In genomic region chr17:36943691-36944090, GRCm38 (mm10) we compare ENCODE assay signal across 8 mouse cellular contexts. TPM values are rescaled to one million over a fixed set of nuclear protein-coding genes. Genes with fewer than 3 reads are reported as not detected.
DNase-seq lines count a peak whose midpoint lies in the region; ATAC-seq lines count a peak whose summit lies in the region.
"Had no signal": no experiment of that assay in that cellular context is flagged by ENCODE, and none has a peak within 500 bp of the region (broad histone marks: within the 10 kb centered on the region; RNA-seq: fewer than 3 reads in every experiment).

No protein-coding gene starts in this region.

- no peak for ATAC-seq in kidney, embryonic 15.5 days (replicated peaks; ENCODE audit: low FRiP score)
- no peak for ATAC-seq in forebrain, embryonic 14.5 days
- ATAC-seq in midbrain, embryonic 12.5 days (ENCODE audit: low FRiP score, low read depth), result no peak
- ATAC-seq: Patski had no signal

- peaks cover 4% of the 10 kb centered on the region for H3K36me3 ChIP-seq in kidney, embryonic 15.5 days
- peaks cover 5% of the 10 kb centered on the region for H3K36me3 ChIP-seq in embryonic facial prominence, embryonic 10.5 days (replicated peaks)
- peaks cover 6% of the 10 kb centered on the region; the same call in 1 of the 2 replicates for H3K36me3 ChIP-seq in forebrain, embryonic 14.5 days (ENCODE audit: control insufficient read depth, insufficient read depth, low read length)
- peaks cover under 1% of the 10 kb centered on the region for H3K36me3 ChIP-seq in midbrain, embryonic 12.5 days

- peaks cover 74% of the 10 kb centered on the region for H3K27me3 ChIP-seq in kidney, embryonic 15.5 days
- peaks cover 88% of the 10 kb centered on the region for H3K27me3 ChIP-seq in embryonic facial prominence, embryonic 10.5 days (replicated peaks; ENCODE audit: low read depth, poor library complexity, severe bottlenecking)
- peaks cover 25% of the 10 kb centered on the region for H3K27me3 ChIP-seq in forebrain, embryonic 14.5 days (replicated peaks; ENCODE audit: control insufficient read depth, insufficient read depth, low read length)
- peaks cover 67% of the 10 kb centered on the region for H3K27me3 ChIP-seq in midbrain, embryonic 12.5 days
- H3K27me3 ChIP-seq: Patski had no signal

- peak overlapping the region; percentile 77 for H3K4me2 ChIP-seq in kidney, embryonic 15.5 days
- no peak overlapping the region for H3K4me2 ChIP-seq in forebrain, embryonic 14.5 days (ENCODE audit: low read length)
- H3K4me2 ChIP-seq in midbrain, embryonic 12.5 days (replicated peaks), result peak overlapping the region; percentile 55; the same call in 1 of the 2 replicates

- H3K4me3 ChIP-seq in kidney, embryonic 15.5 days (replicated peaks), result peak overlapping the region; percentile 46; the same call in 1 of the 2 replicates
- H3K4me3 ChIP-seq in embryonic facial prominence, embryonic 10.5 days, result peak overlapping the region; percentile 51; the same call in 1 of the 2 replicates
- H3K4me3 ChIP-seq in forebrain, embryonic 14.5 days (ENCODE audit: low read depth, low read length), result peak overlapping the region; percentile 31; the same call in 1 of the 2 replicates
- no peak overlapping the region for H3K4me3 ChIP-seq in midbrain, embryonic 12.5 days

- WGBS in kidney, embryonic 15.5 days, result 1% methylated on average over 5 of the region's 5 CpGs
- 28% methylated on average over 5 of the region's 5 CpGs for WGBS in embryonic facial prominence, embryonic 10.5 days
- WGBS in forebrain, embryonic 14.5 days, result 23% methylated on average over 5 of the region's 5 CpGs
- WGBS in midbrain, embryonic 12.5 days, result 30% methylated on average over 5 of the region's 5 CpGs

- DNase-seq in kidney, adult 18-20 months, result no peak
- peak; percentile 12 for DNase-seq in embryonic facial prominence, embryonic 10.5 days (ENCODE audit: low spot score)
- no peak for DNase-seq in forebrain, embryonic 14.5 days (ENCODE audit: low spot score)
- no peak for DNase-seq in testis, postnatal 14 days (ENCODE audit: low spot score)
- no peak for DNase-seq in gastrocnemius, postnatal 4 days (ENCODE audit: low spot score in 2 of 2)

- H3K27ac ChIP-seq in kidney, embryonic 15.5 days, result no peak overlapping the region
- no peak overlapping the region for H3K27ac ChIP-seq in embryonic facial prominence, embryonic 10.5 days (replicated peaks)
- no peak overlapping the region for H3K27ac ChIP-seq in forebrain, embryonic 14.5 days (ENCODE audit: low read depth, low read length)
- no peak overlapping the region for H3K27ac ChIP-seq in midbrain, embryonic 12.5 days (replicated peaks)

- peaks cover 38% of the 10 kb centered on the region for H3K4me1 ChIP-seq in kidney, embryonic 15.5 days
- peaks cover 31% of the 10 kb centered on the region for H3K4me1 ChIP-seq in embryonic facial prominence, embryonic 10.5 days
- peaks cover 5% of the 10 kb centered on the region for H3K4me1 ChIP-seq in forebrain, embryonic 14.5 days (ENCODE audit: control insufficient read depth, insufficient read depth, low read length)
- H3K4me1 ChIP-seq in midbrain, embryonic 12.5 days, result peaks cover 16% of the 10 kb centered on the region

- no peak overlapping the region for H3K9ac ChIP-seq in kidney, embryonic 15.5 days
- H3K9ac ChIP-seq in forebrain, embryonic 14.5 days (ENCODE audit: low read length), result no peak overlapping the region
- H3K9ac ChIP-seq in midbrain, embryonic 12.5 days (replicated peaks), result no peak overlapping the region

- no peaks in the 10 kb centered on the region for H3K9me3 ChIP-seq in kidney, embryonic 15.5 days (replicated peaks)
- H3K9me3 ChIP-seq in embryonic facial prominence, embryonic 10.5 days, result no peaks in the 10 kb centered on the region
- no peaks in the 10 kb centered on the region for H3K9me3 ChIP-seq in forebrain, embryonic 14.5 days (replicated peaks; ENCODE audit: control insufficient read depth, low read length)
- H3K9me3 ChIP-seq in midbrain, embryonic 12.5 days, result no peaks in the 10 kb centered on the region

RNA-seq across cellular contexts. Expression of gene Rnf39, which starts 1.0 kb away (rescaled TPM):
- polyA plus RNA-seq in kidney, embryonic 15.5 days (2015; fragmentation: Nextera tagmentation; extraction: Ambion mirVana), result 0.13 and 0.53 TPM in 2 replicates
- not detected in 2 replicates for polyA plus RNA-seq in embryonic facial prominence, embryonic 10.5 days (2016; fragmentation: Nextera tagmentation; extraction: Ambion mirVana)
- polyA plus RNA-seq in forebrain, embryonic 14.5 days (2014; fragmentation: Nextera tagmentation; extraction: Ambion mirVana), result 0.24 and 0.75 TPM in 2 replicates
- 0.63 TPM in 2 replicates for polyA plus RNA-seq in midbrain, embryonic 12.5 days (2016; fragmentation: Nextera tagmentation; extraction: Ambion mirVana)
- total RNA-seq in gastrocnemius, postnatal 4 days (2021), result under 1 TPM in 1 of 2 experiments, not detected in 1; 0.29 TPM

RNA-seq across cellular contexts. Expression of gene Ppp1r11, which starts 7.8 kb away (rescaled TPM):
- 115 and 127 TPM in 2 replicates for polyA plus RNA-seq in kidney, embryonic 15.5 days (2015; fragmentation: Nextera tagmentation; extraction: Ambion mirVana)
- polyA plus RNA-seq in embryonic facial prominence, embryonic 10.5 days (2016; fragmentation: Nextera tagmentation; extraction: Ambion mirVana), result 151 and 153 TPM in 2 replicates
- polyA plus RNA-seq in forebrain, embryonic 14.5 days (2014; fragmentation: Nextera tagmentation; extraction: Ambion mirVana), result 188 and 228 TPM in 2 replicates
- polyA plus RNA-seq in midbrain, embryonic 12.5 days (2016; fragmentation: Nextera tagmentation; extraction: Ambion mirVana), result 143 and 153 TPM in 2 replicates
- 10 to 100 TPM; 66.6 to 72.8 TPM for total RNA-seq in gastrocnemius, postnatal 4 days (2021)

RNA-seq across cellular contexts. Expression of gene Znrd1, which starts 14.7 kb away (rescaled TPM):
- polyA plus RNA-seq in kidney, embryonic 15.5 days (2015; fragmentation: Nextera tagmentation; extraction: Ambion mirVana), result 93.2 and 95.6 TPM in 2 replicates
- 95.1 and 100 TPM in 2 replicates for polyA plus RNA-seq in embryonic facial prominence, embryonic 10.5 days (2016; fragmentation: Nextera tagmentation; extraction: Ambion mirVana)
- 78.3 and 87.9 TPM in 2 replicates for polyA plus RNA-seq in forebrain, embryonic 14.5 days (2014; fragmentation: Nextera tagmentation; extraction: Ambion mirVana)
- 75.9 and 78.4 TPM in 2 replicates for polyA plus RNA-seq in midbrain, embryonic 12.5 days (2016; fragmentation: Nextera tagmentation; extraction: Ambion mirVana)
- total RNA-seq in gastrocnemius, postnatal 4 days (2021), result 10 to 100 TPM; 29.2 to 32.9 TPM

RNA-seq across cellular contexts. Expression of gene Znrd1as, which starts 14.7 kb away (rescaled TPM):
- polyA plus RNA-seq in kidney, embryonic 15.5 days (2015; fragmentation: Nextera tagmentation; extraction: Ambion mirVana), result 6.6 and 6.7 TPM in 2 replicates
- polyA plus RNA-seq in embryonic facial prominence, embryonic 10.5 days (2016; fragmentation: Nextera tagmentation; extraction: Ambion mirVana), result 7.2 and 9.7 TPM in 2 replicates
- 5.5 and 6.3 TPM in 2 replicates for polyA plus RNA-seq in forebrain, embryonic 14.5 days (2014; fragmentation: Nextera tagmentation; extraction: Ambion mirVana)
- 7.3 and 7.6 TPM in 2 replicates for polyA plus RNA-seq in midbrain, embryonic 12.5 days (2016; fragmentation: Nextera tagmentation; extraction: Ambion mirVana)
- 1 to 10 TPM; 7.1 to 9.2 TPM for total RNA-seq in gastrocnemius, postnatal 4 days (2021)

RNA-seq across cellular contexts. Expression of gene 2410137M14Rik, which starts 37.3 kb away (rescaled TPM):
- polyA plus RNA-seq in kidney, embryonic 15.5 days (2015; fragmentation: Nextera tagmentation; extraction: Ambion mirVana), result not detected in 2 replicates
- not detected in 2 replicates for polyA plus RNA-seq in embryonic facial prominence, embryonic 10.5 days (2016; fragmentation: Nextera tagmentation; extraction: Ambion mirVana)
- polyA plus RNA-seq in forebrain, embryonic 14.5 days (2014; fragmentation: Nextera tagmentation; extraction: Ambion mirVana), result 0.35 TPM in 1 of 2 replicates, not detected in the other
- polyA plus RNA-seq in midbrain, embryonic 12.5 days (2016; fragmentation: Nextera tagmentation; extraction: Ambion mirVana), result 0.28 and 0.37 TPM in 2 replicates
- total RNA-seq in gastrocnemius, postnatal 4 days (2021), result not detected
- polyA plus RNA-seq: Patski had no signal
